Mouse (Mus musculus): ENCODE data around the gene Exd1. TPM values are rescaled to one million over a fixed set of nuclear protein-coding genes. Genes with fewer than 3 reads are reported as not detected.
"Not testable (repeated sequence)": the region's sequence is repeated elsewhere in the genome, so short reads cannot be mapped to it uniquely, and the experiment has no call there.

Exd1 gene
- polyA plus RNA-seq, 1 experiment from 2014 or later: 0.48 TPM

DNA sequence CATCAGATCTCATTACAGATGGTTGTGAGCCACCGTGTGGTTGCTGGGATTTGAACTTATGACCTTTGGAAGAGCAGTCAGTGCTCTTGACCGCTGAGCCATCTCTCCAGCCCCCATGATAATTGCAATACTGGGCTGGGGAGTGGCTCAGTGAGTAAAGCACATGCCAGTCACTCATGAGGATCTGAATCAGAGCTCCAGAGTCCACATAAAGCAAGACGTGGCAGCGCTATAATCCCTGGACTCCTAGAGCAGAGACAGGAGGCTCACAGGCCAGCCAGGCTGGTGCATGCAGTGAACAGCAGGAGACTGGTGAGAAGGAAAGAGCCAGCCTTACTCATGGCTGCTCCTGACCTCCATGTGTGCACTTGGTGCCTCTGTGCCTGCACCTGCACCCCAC lies 22.0 kb downstream of the Exd1 start:
- Histone ChIP-seq H3K27ac (no peak overlapping the region), H3K4me2 (no peak overlapping the region), H3K4me3 (no peak overlapping the region), H3K27me3 (replicated peaks) (no peaks in the 10 kb centered on the region), H3K9me3 (no peaks in the 10 kb centered on the region), H3K4me1 (no peaks in the 10 kb centered on the region), H3K36me3 (replicated peaks) (no peaks in the 10 kb centered on the region), H3K9ac (no peak overlapping the region)
- no peak for ATAC-seq (replicated peaks)
- WGBS: 52% methylated on average over 4 of the region's 4 CpGs

DNA sequence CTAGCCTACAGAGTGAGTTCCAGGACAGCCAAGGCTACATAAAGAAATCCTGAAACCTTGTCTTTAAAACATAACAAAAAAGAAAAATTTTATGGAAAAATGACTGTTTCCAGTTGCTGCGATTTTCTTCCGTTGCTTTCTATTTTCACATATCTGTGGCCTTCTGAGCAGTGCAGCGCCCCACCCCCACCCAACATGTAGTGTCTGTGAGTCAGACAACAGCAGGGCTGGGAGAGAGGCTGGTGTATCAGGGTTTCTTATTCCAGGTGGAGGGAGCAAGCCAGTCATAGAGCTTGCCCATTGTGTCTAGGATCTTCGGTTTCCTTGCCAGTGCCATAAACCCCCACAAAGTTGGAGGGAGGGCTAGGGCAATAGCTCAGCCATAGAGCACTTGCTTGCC lies 23.6 kb downstream of the Exd1 start:
- no peaks in the 10 kb centered on the region for H3K27me3 ChIP-seq (replicated peaks)
- H3K36me3 ChIP-seq (replicated peaks): no peaks in the 10 kb centered on the region
- H3K9ac ChIP-seq: no peak overlapping the region
- whole genome bisulfite sequencing: 87% methylated on average over 4 of the region's 4 CpGs
- H3K4me3 ChIP-seq: no peak overlapping the region
- ATAC-seq (replicated peaks): no peak
- no peak overlapping the region for H3K4me2 ChIP-seq
- H3K4me1 ChIP-seq: no peaks in the 10 kb centered on the region
- H3K27ac ChIP-seq: no peak overlapping the region
- no peaks in the 10 kb centered on the region for H3K9me3 ChIP-seq

DNA sequence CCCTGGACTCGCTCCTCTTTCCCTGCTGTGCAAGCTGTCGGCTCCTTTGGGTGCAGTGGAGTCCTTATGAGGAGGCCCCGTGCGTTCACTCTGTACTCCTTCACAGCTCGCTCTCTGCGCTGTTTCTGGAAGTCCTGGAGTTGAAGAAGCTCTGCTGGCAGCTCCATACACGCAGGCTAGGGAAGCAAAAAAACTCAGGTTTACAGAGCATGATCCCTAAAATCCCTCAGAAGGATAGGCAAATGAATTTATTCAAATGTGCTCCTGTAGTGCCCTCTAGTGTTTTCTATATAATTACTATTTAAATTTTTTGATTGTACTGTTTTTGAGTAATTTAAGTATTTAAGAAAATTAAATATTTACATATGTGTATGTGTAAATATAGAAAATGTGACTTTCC lies 26.9 kb downstream of the Exd1 start:
- whole genome bisulfite sequencing: 72% methylated on average over 7 of the region's 7 CpGs
- Histone ChIP-seq H3K27me3 (replicated peaks) (no peaks in the 10 kb centered on the region), H3K36me3 (replicated peaks) (no peaks in the 10 kb centered on the region), H3K9me3 (no peaks in the 10 kb centered on the region), H3K4me3 (no peak overlapping the region), H3K9ac (no peak overlapping the region), H3K27ac (no peak overlapping the region), H3K4me2 (no peak overlapping the region), H3K4me1 (no peaks in the 10 kb centered on the region)
- no peak for ATAC-seq (replicated peaks)

DNA sequence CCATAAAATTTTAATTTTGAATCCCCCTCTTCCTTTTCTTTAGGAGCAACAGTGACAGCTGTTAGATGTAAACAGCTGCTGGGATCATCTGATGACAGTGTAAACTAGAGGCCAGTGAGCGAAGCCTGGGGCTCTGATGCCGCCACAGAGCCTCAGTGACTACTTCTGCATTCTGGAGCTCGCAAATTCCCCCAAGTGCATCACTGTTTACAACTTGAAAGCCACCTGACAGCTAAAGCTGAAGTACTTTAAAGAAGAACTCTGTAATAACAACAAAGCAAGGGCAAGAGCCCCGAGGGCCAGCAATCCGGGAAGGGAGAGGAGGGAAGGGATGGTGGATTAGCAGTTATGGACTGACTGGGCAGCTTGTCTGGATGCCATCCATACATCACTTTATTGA lies 30.6 kb downstream of the Exd1 start:
- Histone ChIP-seq H3K27ac (no peak overlapping the region), H3K27me3 (replicated peaks) (no peaks in the 10 kb centered on the region), H3K36me3 (replicated peaks) (no peaks in the 10 kb centered on the region), H3K9ac (no peak overlapping the region), H3K9me3 (no peaks in the 10 kb centered on the region), H3K4me1 (no peaks in the 10 kb centered on the region), H3K4me2 (no peak overlapping the region), H3K4me3 (no peak overlapping the region)
- no peak for ATAC-seq (replicated peaks)
- 63% methylated on average over 5 of the region's 5 CpGs for WGBS

DNA sequence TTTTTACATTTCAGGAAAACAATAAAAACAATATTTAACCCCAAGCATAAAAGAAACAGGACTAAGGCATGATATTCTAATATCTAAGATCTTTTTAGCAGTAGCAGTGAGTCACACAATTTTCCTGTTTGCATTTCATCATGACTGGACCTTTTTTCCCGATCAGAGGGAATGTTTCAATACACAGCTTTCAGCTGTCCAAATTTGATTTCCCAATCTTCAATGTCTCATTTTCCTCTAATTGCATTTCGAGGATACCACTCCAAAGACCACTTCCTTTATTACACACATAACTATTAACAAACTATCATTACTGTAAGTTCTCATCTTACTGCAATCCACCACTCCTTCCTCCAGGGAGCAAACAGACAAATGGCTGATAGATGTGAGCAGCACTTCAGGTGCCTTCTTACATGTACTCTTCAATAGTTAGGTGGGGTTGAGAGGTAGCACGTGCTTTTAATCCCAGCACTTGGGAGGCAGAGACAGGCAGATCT lies 33.4 kb downstream of the Exd1 start:
- 91% methylated on average over 3 of the region's 3 CpGs for WGBS
- no peaks in the 10 kb centered on the region for H3K27me3 ChIP-seq (replicated peaks)
- no peak for ATAC-seq (replicated peaks)
- H3K27ac ChIP-seq: no peak overlapping the region
- no peaks in the 10 kb centered on the region for H3K36me3 ChIP-seq (replicated peaks)
- H3K4me3 ChIP-seq: no peak overlapping the region
- H3K9me3 ChIP-seq: no peaks in the 10 kb centered on the region
- no peak overlapping the region for H3K9ac ChIP-seq
- no peaks in the 10 kb centered on the region for H3K4me1 ChIP-seq
- no peak overlapping the region for H3K4me2 ChIP-seq

DNA sequence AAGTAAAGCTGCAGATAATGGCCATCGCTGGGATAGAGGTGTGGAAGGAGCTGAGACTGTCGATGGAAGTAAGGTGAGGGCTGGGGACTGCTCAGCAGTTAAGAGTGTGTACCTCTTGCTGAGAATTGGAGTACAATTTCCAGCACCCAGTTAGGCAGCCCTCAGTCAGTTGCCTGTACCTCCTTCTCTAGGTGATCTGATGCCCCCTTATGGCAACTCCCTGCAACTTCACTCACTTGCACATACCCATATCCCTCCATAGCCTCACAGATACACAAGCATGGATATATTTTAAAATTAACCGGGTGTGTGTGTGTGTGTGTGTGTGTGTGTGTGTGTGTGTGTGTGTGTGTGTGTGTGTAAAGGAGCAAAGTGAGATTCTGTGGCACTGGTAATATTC lies 35.1 kb downstream of the Exd1 start:
- ATAC-seq (replicated peaks): no peak

DNA sequence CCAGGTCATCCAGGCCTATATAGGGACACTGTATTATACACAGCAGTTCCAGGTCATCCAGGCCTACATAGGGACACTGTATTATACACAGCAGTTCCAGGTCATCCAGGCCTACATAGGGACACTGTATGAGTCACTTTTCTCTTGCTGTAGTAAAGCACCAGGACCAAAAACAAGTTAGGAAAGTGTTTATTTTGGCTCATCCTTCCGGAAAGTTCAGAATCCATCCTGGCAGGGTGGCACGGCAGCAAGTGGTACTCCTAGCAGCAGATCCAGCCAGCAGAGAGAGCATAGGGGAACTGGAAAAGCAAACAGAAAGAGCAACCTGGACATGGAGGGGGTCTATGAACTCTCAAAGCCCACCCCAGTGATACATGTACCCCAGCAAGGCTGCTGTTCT lies 36.6 kb downstream of the Exd1 start:
- H3K4me1 ChIP-seq: no peaks in the 10 kb centered on the region
- 85% methylated on average over 2 of the region's 2 CpGs for WGBS
- no peaks in the 10 kb centered on the region for H3K9me3 ChIP-seq
- H3K36me3 ChIP-seq (replicated peaks): no peaks in the 10 kb centered on the region
- H3K9ac ChIP-seq: no peak overlapping the region
- H3K4me3 ChIP-seq: no peak overlapping the region
- no peak overlapping the region for H3K27ac ChIP-seq
- H3K27me3 ChIP-seq (replicated peaks): no peaks in the 10 kb centered on the region
- no peak overlapping the region for H3K4me2 ChIP-seq
- no peak for ATAC-seq (replicated peaks)

More for the DNA sequence above, 35.1 kb downstream of the Exd1 start:
- Histone ChIP-seq H3K36me3 (replicated peaks) (no peaks in the 10 kb centered on the region), H3K27ac (no peak overlapping the region), H3K4me2 (no peak overlapping the region), H3K27me3 (replicated peaks) (no peaks in the 10 kb centered on the region), H3K9ac (no peak overlapping the region), H3K9me3 (no peaks in the 10 kb centered on the region), H3K4me3 (no peak overlapping the region), H3K4me1 (no peaks in the 10 kb centered on the region)
- WGBS: 85% methylated on average over 3 of the region's 3 CpGs

DNA sequence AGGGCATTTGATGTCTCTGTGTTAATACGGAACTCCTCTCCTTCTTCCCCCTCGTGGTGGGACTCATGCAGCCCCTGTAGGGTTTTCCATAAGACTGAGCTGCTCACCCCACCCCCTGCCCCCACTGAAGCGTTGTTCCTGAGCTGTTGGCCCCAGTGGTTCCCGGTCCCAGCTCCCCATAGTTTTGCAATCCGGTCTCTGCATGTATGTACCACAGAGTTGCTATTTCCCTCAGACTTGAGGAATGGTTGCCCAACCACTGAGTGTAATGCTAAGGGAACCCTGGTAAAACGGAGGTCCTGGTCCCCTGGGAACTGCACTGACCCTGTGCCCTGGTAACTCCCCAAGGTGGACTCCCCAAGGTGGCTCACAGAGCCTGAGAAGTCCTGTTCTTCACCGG lies 38.9 kb downstream of the Exd1 start:
- not testable (repeated sequence) for H3K36me3 ChIP-seq (replicated peaks); H3K4me3 ChIP-seq; H3K9ac ChIP-seq; H3K9me3 ChIP-seq; H3K27ac ChIP-seq; H3K27me3 ChIP-seq (replicated peaks); ATAC-seq (replicated peaks); H3K4me1 ChIP-seq; H3K4me2 ChIP-seq
- WGBS: 64% methylated on average over 7 of the region's 7 CpGs

DNA sequence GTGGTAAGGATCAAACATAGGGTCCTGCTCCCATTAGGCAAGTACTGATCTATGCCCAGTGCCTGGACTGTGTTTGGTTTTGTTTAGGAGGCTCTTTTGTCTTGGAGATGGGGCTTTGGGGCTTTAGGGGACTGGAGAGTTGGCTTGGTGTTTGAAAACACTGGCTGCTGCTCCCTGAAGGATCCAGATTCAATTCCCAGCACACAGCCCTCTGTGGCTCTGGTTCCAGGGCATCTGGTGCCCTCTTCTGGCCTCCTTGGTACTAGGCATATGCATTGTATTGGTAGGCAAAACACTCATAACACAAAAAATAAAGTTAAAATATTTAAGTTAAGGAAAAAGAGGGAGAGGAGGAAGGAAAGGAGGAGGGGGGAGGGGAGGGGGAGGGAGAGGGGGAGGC lies 40.3 kb downstream of the Exd1 start:
- Histone ChIP-seq H3K4me1 (no peaks in the 10 kb centered on the region), H3K27ac (no peak overlapping the region)
- ATAC-seq (replicated peaks): no peak

DNA sequence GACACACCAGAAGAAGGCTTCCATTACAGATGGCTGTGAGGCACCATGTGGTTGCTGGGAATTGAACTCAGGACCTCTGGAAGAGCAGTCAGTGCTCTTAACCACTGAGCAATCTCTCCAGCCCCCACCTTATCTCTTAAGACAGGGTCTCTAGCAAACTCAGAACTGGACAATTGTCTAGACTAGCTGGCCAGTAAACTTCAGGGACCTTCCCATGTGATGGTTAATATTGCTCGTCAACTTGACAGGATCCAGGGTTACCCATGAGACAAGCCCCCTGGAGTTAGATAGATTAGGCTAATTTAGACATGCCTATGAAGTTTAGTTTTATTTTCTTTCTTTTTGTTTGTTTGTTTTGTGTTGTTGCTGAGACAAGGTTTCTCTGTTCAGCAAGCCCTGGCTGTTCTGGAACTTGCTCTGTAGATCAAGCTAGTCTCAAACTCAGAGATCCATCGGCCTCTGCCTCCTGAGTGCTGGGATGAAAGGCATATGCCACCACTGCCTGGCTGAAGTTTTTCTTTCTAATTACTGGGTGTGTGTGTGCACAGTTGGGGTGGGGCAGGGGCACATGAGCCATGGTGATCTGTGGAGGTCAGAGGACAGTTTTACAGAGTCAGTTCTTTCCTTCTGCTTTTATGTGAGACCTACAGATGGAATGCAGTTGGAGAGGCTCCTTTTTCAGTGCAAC lies 46.3 kb downstream of the Exd1 start:
- ATAC-seq (replicated peaks): no peak
- Histone ChIP-seq H3K27me3 (replicated peaks) (no peaks in the 10 kb centered on the region), H3K36me3 (replicated peaks) (no peaks in the 10 kb centered on the region), H3K9ac (no peak overlapping the region), H3K4me1 (no peaks in the 10 kb centered on the region), H3K4me3 (no peak overlapping the region), H3K9me3 (no peaks in the 10 kb centered on the region), H3K27ac (no peak overlapping the region), H3K4me2 (no peak overlapping the region)
- 84% methylated on average over 2 of the region's 2 CpGs for WGBS

More for the DNA sequence above, 40.3 kb downstream of the Exd1 start:
- Histone ChIP-seq H3K9ac (no peak overlapping the region), H3K9me3 (no peaks in the 10 kb centered on the region), H3K4me3 (no peak overlapping the region), H3K4me2 (no peak overlapping the region), H3K27me3 (replicated peaks) (no peaks in the 10 kb centered on the region), H3K36me3 (replicated peaks) (no peaks in the 10 kb centered on the region)

DNA sequence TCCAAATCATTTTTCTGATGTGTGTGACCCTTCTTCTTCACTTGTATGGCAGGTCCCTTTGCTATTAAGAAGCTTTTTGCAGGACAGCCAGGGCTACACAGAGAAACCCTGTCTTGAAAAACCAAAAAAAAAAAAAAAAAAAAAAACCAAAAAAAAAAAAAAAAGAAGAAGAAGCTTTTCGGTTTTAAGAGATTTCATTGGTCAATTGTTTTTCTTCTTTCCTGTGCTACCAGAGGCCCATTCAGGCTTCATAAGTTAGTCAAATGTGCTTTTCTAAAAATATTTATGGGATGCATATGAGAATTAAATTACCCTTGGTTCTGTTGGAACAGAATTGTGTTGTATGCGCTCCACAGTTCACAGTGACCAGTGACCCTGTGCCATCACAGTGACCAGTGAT lies 48.6 kb downstream of the Exd1 start:
- Histone ChIP-seq H3K27me3 (replicated peaks) (no peaks in the 10 kb centered on the region), H3K4me3 (no peak overlapping the region), H3K9me3 (no peaks in the 10 kb centered on the region), H3K4me1 (no peaks in the 10 kb centered on the region), H3K9ac (no peak overlapping the region), H3K4me2 (no peak overlapping the region), H3K27ac (no peak overlapping the region), H3K36me3 (replicated peaks) (no peaks in the 10 kb centered on the region)
- WGBS: 90% methylated on average over 2 of the region's 2 CpGs
- no peak for ATAC-seq (replicated peaks)

DNA sequence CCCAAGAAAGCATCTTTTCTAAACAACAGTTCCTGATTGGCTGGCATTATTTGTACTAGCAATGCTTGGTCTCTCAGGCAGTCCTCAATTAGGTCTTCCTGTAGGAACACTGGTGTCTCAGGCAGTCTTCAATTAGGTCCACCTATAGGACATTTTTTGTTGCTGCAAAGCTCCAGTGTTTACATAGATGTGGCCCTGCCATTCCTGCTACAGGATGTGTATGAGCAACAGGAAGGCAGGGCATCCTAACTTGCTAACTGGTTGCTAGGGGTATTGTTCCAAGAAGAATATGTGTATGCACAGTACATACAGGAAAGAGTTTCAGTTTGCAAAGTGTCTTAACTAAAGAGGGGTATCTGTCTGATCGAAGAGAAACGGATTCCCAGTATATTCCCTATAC lies 51.3 kb downstream of the Exd1 start:
- H3K36me3 ChIP-seq (replicated peaks): no peaks in the 10 kb centered on the region
- no peaks in the 10 kb centered on the region for H3K9me3 ChIP-seq
- no peaks in the 10 kb centered on the region for H3K4me1 ChIP-seq
- no peak overlapping the region for H3K9ac ChIP-seq
- WGBS: 96% methylated on average over 2 of the region's 2 CpGs
- no peak overlapping the region for H3K27ac ChIP-seq
- H3K4me3 ChIP-seq: no peak overlapping the region
- no peak for ATAC-seq (replicated peaks)
- H3K4me2 ChIP-seq: no peak overlapping the region
- no peaks in the 10 kb centered on the region for H3K27me3 ChIP-seq (replicated peaks)

DNA sequence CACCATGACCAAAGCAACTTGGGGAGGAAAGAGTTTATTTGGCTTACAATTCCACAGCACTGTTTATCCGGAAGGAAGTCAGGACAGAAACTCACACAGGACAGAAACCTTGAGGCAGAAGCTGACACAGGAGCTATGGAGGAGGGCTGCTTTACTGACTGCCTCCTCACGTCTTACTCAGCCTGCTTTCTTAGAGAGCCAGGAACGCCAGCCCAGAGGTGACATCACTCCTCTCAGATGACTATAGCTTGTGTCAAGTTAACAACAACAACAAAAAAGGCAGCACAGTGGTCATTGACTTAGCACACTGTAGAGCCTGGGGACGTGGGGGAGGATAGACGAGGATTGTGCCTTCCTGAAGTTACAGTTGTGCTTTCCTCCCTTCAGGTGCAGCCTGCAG lies 55.5 kb downstream of the Exd1 start:
- no peak overlapping the region for H3K9ac ChIP-seq
- H3K4me2 ChIP-seq: no peak overlapping the region
- no peaks in the 10 kb centered on the region for H3K27me3 ChIP-seq (replicated peaks)
- no peaks in the 10 kb centered on the region for H3K36me3 ChIP-seq (replicated peaks)
- H3K4me3 ChIP-seq: no peak overlapping the region
- no peak for ATAC-seq (replicated peaks)
- no peak overlapping the region for H3K27ac ChIP-seq
- 63% methylated on average over 5 of the region's 5 CpGs for WGBS
- no peaks in the 10 kb centered on the region for H3K4me1 ChIP-seq
- H3K9me3 ChIP-seq: no peaks in the 10 kb centered on the region

All from midbrain, embryonic 15.5 days (tissue).